Mouse (Mus musculus): ENCODE measurements around the gene Alkbh1. TPM values are rescaled to one million over a fixed set of nuclear protein-coding genes. Genes with fewer than 3 reads are reported as not detected.

The Alkbh1 gene
- total and polyA plus RNA-seq, 3 experiments = 26.8 to 39.1 (median 37.3) TPM

DNA sequence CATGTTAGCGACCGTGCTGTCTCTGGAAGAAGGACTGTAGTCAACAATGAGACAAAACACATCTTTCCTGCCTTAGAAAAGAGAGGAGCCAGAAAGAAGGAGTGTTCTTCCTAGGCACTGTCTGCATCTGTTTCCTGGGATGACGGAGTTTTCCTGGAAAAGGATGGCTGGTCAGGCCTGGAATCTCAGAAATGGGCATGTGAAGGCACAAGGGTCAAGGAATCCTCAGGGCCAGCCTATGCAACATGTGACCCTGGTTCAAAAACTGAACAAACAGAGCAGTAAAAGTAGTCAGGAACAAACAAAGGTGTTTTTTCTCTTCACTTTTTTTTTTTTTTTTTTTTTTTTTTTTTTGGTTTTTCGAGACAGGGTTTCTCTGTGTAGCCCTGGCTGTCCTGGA, 46.7 kb downstream of the Alkbh1 start:
- Histone ChIP-seq H3K9me3 (replicated peaks; ENCODE audit: low read length) (no peaks in the 10 kb centered on the region), H3K27me3 (replicated peaks) (peaks cover 5% of the 10 kb centered on the region), H3K79me2 (replicated peaks; ENCODE audit: control insufficient read depth, extremely low read depth, insufficient read depth, poor library complexity, severe bottlenecking) (no peaks in the 10 kb centered on the region), H3K4me3 (replicated peaks in 1 of 3; ENCODE audit: low read depth in 2 of 3, low read length in 2 of 3, poor library complexity in 1 of 3) (no peak overlapping the region), H3K4me1 (ENCODE audit: control insufficient read depth in 1 of 2, insufficient read depth in 2 of 2) (peaks cover 4 to 7% of the 10 kb centered on the region in 2 experiments), H3K36me3 (replicated peaks in 1 of 2; ENCODE audit: control insufficient read depth in 1 of 2, insufficient read depth in 1 of 2, low read length in 1 of 2) (no peaks in the 10 kb centered on the region), H3K27ac (ENCODE audit: insufficient read depth, low read depth) (no peak overlapping the region), H3K4me2 (ENCODE audit: insufficient read depth, low read depth, poor library complexity, severe bottlenecking) (no peak overlapping the region), H3K9ac (ENCODE audit: insufficient read depth, low read depth) (no peak overlapping the region)
- dilution Hi-C loops (cut with MboI; ENCODE audit: extremely low pct_ligation_motif_present, extremely low pct_unique_long_range_greater_than_20kb, low sequenced_read_pairs) (no loop called here), in situ Hi-C loops (cut with MboI; ENCODE audit: low pct_ligation_motif_present, low pct_unique_long_range_greater_than_20kb, low sequenced_read_pairs) (no loop called here)
- no peak for DNase-seq (ENCODE audit: extremely low read depth)
- no peak for TF ChIP-seq E2F4 (IDR thresholded peaks at IDR 0.05; ENCODE audit: insufficient replicate concordance, low read depth, low read length)

DNA sequence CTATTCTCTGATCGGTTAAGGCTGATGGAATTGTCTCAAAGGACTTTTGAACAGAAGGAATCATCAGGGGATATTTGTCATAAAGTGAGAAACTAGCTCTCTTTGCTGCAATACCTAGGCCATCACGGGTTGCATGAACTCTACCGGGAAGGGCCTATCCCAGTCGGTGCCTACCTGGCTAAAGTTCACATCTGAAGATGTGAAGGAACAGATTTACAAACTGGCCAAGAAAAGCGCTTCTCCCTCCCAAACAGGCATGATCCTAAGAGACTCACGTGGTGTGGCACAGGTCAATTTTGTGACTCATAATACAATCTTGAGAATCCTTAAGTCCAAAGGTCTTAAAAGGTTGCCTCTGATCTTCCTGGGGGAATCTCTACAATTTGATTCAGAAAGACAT, 49.5 kb downstream of the Alkbh1 start:
- Histone ChIP-seq H3K9me3 (replicated peaks; ENCODE audit: low read length) (no peaks in the 10 kb centered on the region), H3K79me2 (replicated peaks; ENCODE audit: control insufficient read depth, extremely low read depth, insufficient read depth, poor library complexity, severe bottlenecking) (no peaks in the 10 kb centered on the region), H3K36me3 (replicated peaks in 1 of 2; ENCODE audit: control insufficient read depth in 1 of 2, insufficient read depth in 1 of 2, low read length in 1 of 2) (no peaks in the 10 kb centered on the region), H3K27me3 (replicated peaks) (peaks cover 11% of the 10 kb centered on the region), H3K4me2 (ENCODE audit: insufficient read depth, low read depth, poor library complexity, severe bottlenecking) (no peak overlapping the region), H3K9ac (ENCODE audit: insufficient read depth, low read depth) (no peak overlapping the region), H3K4me1 (ENCODE audit: control insufficient read depth in 1 of 2, insufficient read depth in 2 of 2) (peaks cover 2 to 4% of the 10 kb centered on the region in 2 experiments), H3K4me3 (replicated peaks in 1 of 3; ENCODE audit: low read depth in 2 of 3, low read length in 2 of 3, poor library complexity in 1 of 3) (no peak overlapping the region), H3K27ac (ENCODE audit: insufficient read depth, low read depth) (no peak overlapping the region)
- dilution Hi-C loops (cut with MboI; ENCODE audit: extremely low pct_ligation_motif_present, extremely low pct_unique_long_range_greater_than_20kb, low sequenced_read_pairs) = no loop called here
- TF ChIP-seq NELFE (IDR thresholded peaks at IDR 0.05; ENCODE audit: low read depth, low read length) (no peak), ZKSCAN1 (IDR thresholded peaks at IDR 0.05; ENCODE audit: borderline replicate concordance, low read depth, low read length) (no peak), POLR2AphosphoS2 (IDR thresholded peaks at IDR 0.05; ENCODE audit: low read depth, low read length) (no peak), MAFK (IDR thresholded peaks at IDR 0.05; ENCODE audit: insufficient replicate concordance, low read length) (no peak), MYC (IDR thresholded peaks at IDR 0.05; ENCODE audit: low read depth, low read length) (no peak), MAZ (IDR thresholded peaks at IDR 0.05; ENCODE audit: low read depth, low read length) (no peak), MAX (IDR thresholded peaks at IDR 0.05; ENCODE audit: low read length) (no peak), TCF12 (IDR thresholded peaks at IDR 0.05; ENCODE audit: low read depth, low read length) (no peak), SIN3A (IDR thresholded peaks at IDR 0.05; ENCODE audit: low read length) (no peak), E2F4 (IDR thresholded peaks at IDR 0.05; ENCODE audit: insufficient replicate concordance, low read depth, low read length) (no peak), CHD1 (IDR thresholded peaks at IDR 0.05; ENCODE audit: low read depth, low read length) (no peak), USF1 (IDR thresholded peaks at IDR 0.05; ENCODE audit: low read depth, low read length) (no peak), GABPA (IDR thresholded peaks at IDR 0.05; ENCODE audit: insufficient replicate concordance, low read depth, low read length) (no peak), CHD2 (IDR thresholded peaks at IDR 0.05; ENCODE audit: low read length) (no peak), UBTF (IDR thresholded peaks at IDR 0.05; ENCODE audit: low read depth, low read length) (no peak), CTCF (conservative IDR thresholded peaks at IDR 0.05 in 1 of 2, IDR thresholded peaks at IDR 0.05 in 1 of 2; ENCODE audit: low read depth in 2 of 2, low read length in 2 of 2) (no peak), BHLHE40 (IDR thresholded peaks at IDR 0.05; ENCODE audit: low read depth, low read length) (no peak), PAX5 (IDR thresholded peaks at IDR 0.05; ENCODE audit: low read length) (no peak), RCOR1 (conservative IDR thresholded peaks at IDR 0.05; ENCODE audit: low read depth, low read length) (no peak)
- in situ Hi-C loops (cut with MboI; ENCODE audit: low pct_ligation_motif_present, low pct_unique_long_range_greater_than_20kb, low sequenced_read_pairs) = no loop called here
- DNase-seq (ENCODE audit: extremely low read depth) = no peak
